Mouse (Mus musculus): ENCODE results near the gene Zmiz1. TPM values are rescaled to one million over a fixed set of nuclear protein-coding genes. Genes with fewer than 3 reads are reported as not detected.

Zmiz1 gene
- total and polyA plus RNA-seq, 3 experiments = 0.09 to 0.16 TPM; not detected in 1

- TF ChIP-seq POLR2AphosphoS5 (IDR thresholded peaks at IDR 0.05; ENCODE audit: insufficient replicate concordance, low read depth, low read length) = no peak
- TF ChIP-seq TAL1 (conservative IDR thresholded peaks at IDR 0.05; ENCODE audit: low read depth, low read length) = no peak
- no peak for TF ChIP-seq CTCF (IDR thresholded peaks at IDR 0.05; ENCODE audit: low read depth, low read length)
- no peak for TF ChIP-seq GATA2 (IDR thresholded peaks at IDR 0.05; ENCODE audit: borderline replicate concordance, low read depth, low read length)
- no peak for TF ChIP-seq GATA1 (IDR thresholded peaks at IDR 0.05; ENCODE audit: borderline replicate concordance, low read length)
- H3K36me3 ChIP-seq (replicated peaks) = no peaks in the 10 kb centered on the region
- DNase-seq (ENCODE audit: low spot score) (no peak), ATAC-seq (ENCODE audit: extremely low read depth, insufficient number of reproducible peaks, low FRiP score, poor library complexity, severe bottlenecking) (no peak)
- no peaks in the 10 kb centered on the region for H3K27me3 ChIP-seq (ENCODE audit: insufficient read depth, low read length)
- H3K4me3 ChIP-seq (ENCODE audit: low read depth, low read length) = no peak overlapping the region
- H3K9me3 ChIP-seq (replicated peaks) = peaks cover 83% of the 10 kb centered on the region
- H3K4me1 ChIP-seq (ENCODE audit: insufficient read depth, low read depth, low read length) = no peaks in the 10 kb centered on the region
Observed at GRCm38 (mm10) chr14:25480916-25481666, 22.1 kb downstream of the Zmiz1 start.

- Histone ChIP-seq H3K36me3 (replicated peaks) (no peaks in the 10 kb centered on the region), H3K4me3 (ENCODE audit: low read depth, low read length) (no peak overlapping the region), H3K9me3 (replicated peaks) (peaks cover 83% of the 10 kb centered on the region), H3K27me3 (ENCODE audit: insufficient read depth, low read length) (no peaks in the 10 kb centered on the region), H3K4me1 (ENCODE audit: insufficient read depth, low read depth, low read length) (no peaks in the 10 kb centered on the region)
- DNase-seq (ENCODE audit: low spot score) = no peak
- ATAC-seq (ENCODE audit: extremely low read depth, insufficient number of reproducible peaks, low FRiP score, poor library complexity, severe bottlenecking) = no peak; the same call in 1 of the 2 replicates
- TF ChIP-seq GATA1 (IDR thresholded peaks at IDR 0.05; ENCODE audit: borderline replicate concordance, low read length) (no peak), GATA2 (IDR thresholded peaks at IDR 0.05; ENCODE audit: borderline replicate concordance, low read depth, low read length) (no peak), TAL1 (conservative IDR thresholded peaks at IDR 0.05; ENCODE audit: low read depth, low read length) (no peak), POLR2AphosphoS5 (IDR thresholded peaks at IDR 0.05; ENCODE audit: insufficient replicate concordance, low read depth, low read length) (no peak), CTCF (IDR thresholded peaks at IDR 0.05; ENCODE audit: low read depth, low read length) (no peak)
Observed at GRCm38 (mm10) chr14:25481667-25482331, 22.8 kb downstream of the Zmiz1 start.

GRCm38 (mm10) chr14:25482404-25482803 is 23.4 kb downstream of the Zmiz1 start:
- ATAC-seq (ENCODE audit: extremely low read depth, insufficient number of reproducible peaks, low FRiP score, poor library complexity, severe bottlenecking) (no peak), DNase-seq (ENCODE audit: low spot score) (no peak)
- peaks cover 83% of the 10 kb centered on the region for H3K9me3 ChIP-seq (replicated peaks)
- H3K4me1 ChIP-seq (ENCODE audit: insufficient read depth, low read depth, low read length) = no peaks in the 10 kb centered on the region
- no peaks in the 10 kb centered on the region for H3K27me3 ChIP-seq (ENCODE audit: insufficient read depth, low read length)
- H3K36me3 ChIP-seq (replicated peaks) = no peaks in the 10 kb centered on the region
- no peak overlapping the region for H3K4me3 ChIP-seq (ENCODE audit: low read depth, low read length)
- no peak for TF ChIP-seq POLR2AphosphoS5 (IDR thresholded peaks at IDR 0.05; ENCODE audit: insufficient replicate concordance, low read depth, low read length)
- TF ChIP-seq CTCF (IDR thresholded peaks at IDR 0.05; ENCODE audit: low read depth, low read length) = no peak
- TF ChIP-seq GATA2 (IDR thresholded peaks at IDR 0.05; ENCODE audit: borderline replicate concordance, low read depth, low read length) = no peak
- TF ChIP-seq GATA1 (IDR thresholded peaks at IDR 0.05; ENCODE audit: borderline replicate concordance, low read length) = no peak
- TF ChIP-seq TAL1 (conservative IDR thresholded peaks at IDR 0.05; ENCODE audit: low read depth, low read length) = no peak

- TF ChIP-seq TAL1 (conservative IDR thresholded peaks at IDR 0.05; ENCODE audit: low read depth, low read length) = no peak
- no peak for TF ChIP-seq CTCF (IDR thresholded peaks at IDR 0.05; ENCODE audit: low read depth, low read length)
- TF ChIP-seq GATA2 (IDR thresholded peaks at IDR 0.05; ENCODE audit: borderline replicate concordance, low read depth, low read length) = no peak
- H3K4me3 ChIP-seq (ENCODE audit: low read depth, low read length) = no peak overlapping the region
- H3K4me1 ChIP-seq (ENCODE audit: insufficient read depth, low read depth, low read length) = no peaks in the 10 kb centered on the region
Observed at GRCm38 (mm10) chr14:25483285-25483684, 24.3 kb downstream of the Zmiz1 start.

DNA sequence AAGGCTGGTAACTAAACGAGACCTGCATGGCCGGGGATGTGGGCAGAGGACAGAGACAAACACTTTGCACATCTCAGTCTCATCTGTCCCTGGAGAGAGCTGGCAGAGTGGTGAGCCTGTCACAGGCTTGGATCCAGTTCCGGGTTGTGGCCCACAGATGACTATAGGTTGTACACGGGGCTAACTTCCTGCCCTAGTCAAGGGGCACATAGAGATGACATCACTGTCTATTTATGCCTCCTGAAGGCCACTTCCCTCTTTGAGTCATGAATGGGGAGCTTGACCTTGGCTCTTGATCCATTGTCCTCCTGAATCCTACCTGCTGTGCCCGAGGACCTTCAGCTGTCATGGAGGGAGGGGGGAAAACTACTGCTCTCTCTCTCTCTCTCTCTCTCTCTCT is 25.1 kb downstream of the Zmiz1 start:
- DNase-seq (ENCODE audit: low spot score) (no peak), ATAC-seq (ENCODE audit: extremely low read depth, insufficient number of reproducible peaks, low FRiP score, poor library complexity, severe bottlenecking) (no peak)
- Histone ChIP-seq H3K36me3 (replicated peaks) (no peaks in the 10 kb centered on the region), H3K27me3 (ENCODE audit: insufficient read depth, low read length) (no peaks in the 10 kb centered on the region), H3K4me1 (ENCODE audit: insufficient read depth, low read depth, low read length) (no peaks in the 10 kb centered on the region), H3K9me3 (replicated peaks) (peaks cover 84% of the 10 kb centered on the region), H3K4me3 (ENCODE audit: low read depth, low read length) (no peak overlapping the region)
- TF ChIP-seq GATA2 (IDR thresholded peaks at IDR 0.05; ENCODE audit: borderline replicate concordance, low read depth, low read length) = no peak
- no peak for TF ChIP-seq GATA1 (IDR thresholded peaks at IDR 0.05; ENCODE audit: borderline replicate concordance, low read length)
- no peak for TF ChIP-seq CTCF (IDR thresholded peaks at IDR 0.05; ENCODE audit: low read depth, low read length)
- TF ChIP-seq TAL1 (conservative IDR thresholded peaks at IDR 0.05; ENCODE audit: low read depth, low read length) = no peak
- TF ChIP-seq POLR2AphosphoS5 (IDR thresholded peaks at IDR 0.05; ENCODE audit: insufficient replicate concordance, low read depth, low read length) = no peak

More at GRCm38 (mm10) chr14:25483285-25483684, 24.3 kb downstream of the Zmiz1 start:
- DNase-seq (ENCODE audit: low spot score) (no peak), ATAC-seq (ENCODE audit: extremely low read depth, insufficient number of reproducible peaks, low FRiP score, poor library complexity, severe bottlenecking) (no peak)
- no peaks in the 10 kb centered on the region for H3K36me3 ChIP-seq (replicated peaks)
- peaks cover 84% of the 10 kb centered on the region for H3K9me3 ChIP-seq (replicated peaks)
- H3K27me3 ChIP-seq (ENCODE audit: insufficient read depth, low read length) = no peaks in the 10 kb centered on the region

GRCm38 (mm10) chr14:25486220-25486619 is 27.2 kb downstream of the Zmiz1 start:
- no peaks in the 10 kb centered on the region for H3K4me1 ChIP-seq (ENCODE audit: insufficient read depth, low read depth, low read length)
- no peak for DNase-seq (ENCODE audit: low spot score)
- H3K36me3 ChIP-seq (replicated peaks) = no peaks in the 10 kb centered on the region
- H3K4me3 ChIP-seq (ENCODE audit: low read depth, low read length) = no peak overlapping the region
- peaks cover 84% of the 10 kb centered on the region for H3K9me3 ChIP-seq (replicated peaks)
- ATAC-seq (ENCODE audit: extremely low read depth, insufficient number of reproducible peaks, low FRiP score, poor library complexity, severe bottlenecking) = no peak
- TF ChIP-seq POLR2AphosphoS5 (IDR thresholded peaks at IDR 0.05; ENCODE audit: insufficient replicate concordance, low read depth, low read length) (no peak), CTCF (IDR thresholded peaks at IDR 0.05; ENCODE audit: low read depth, low read length) (no peak), GATA1 (IDR thresholded peaks at IDR 0.05; ENCODE audit: borderline replicate concordance, low read length) (no peak), TAL1 (conservative IDR thresholded peaks at IDR 0.05; ENCODE audit: low read depth, low read length) (no peak), GATA2 (IDR thresholded peaks at IDR 0.05; ENCODE audit: borderline replicate concordance, low read depth, low read length) (no peak)
- no peaks in the 10 kb centered on the region for H3K27me3 ChIP-seq (ENCODE audit: insufficient read depth, low read length)

Data from G1E (cell line).